Mouse (Mus musculus) hindbrain, postnatal 0 days (tissue): Measurements from ENCODE around the gene Sec24b. TPM values are rescaled to one million over a fixed set of nuclear protein-coding genes. Genes with fewer than 3 reads are reported as not detected.

ENCODE experiments used
- ATAC-seq: fragments of 200-750 bp; cut with Nextera tagmentation; 2 replicates; pipeline ENCODE4 v1.8.0; 2017; ENCODE audit warnings: mild to moderate bottlenecking, moderate TSS enrichment, moderate library complexity
- DNase-seq: peaks from one replicate; pipeline ENCODE4 v3.0.0-alpha.2; 2015; ENCODE audit warnings: low spot score
- H3K27ac ChIP-seq: fragments of 300-500 bp; sonication (generic); 2 replicates; pipeline ENCODE4 v1.5.1; 2014; ENCODE audit warnings: mild to moderate bottlenecking
- H3K27me3 ChIP-seq: fragments of 300-500 bp; sonication (generic); 2 replicates; pipeline ENCODE4 v1.6.1; 2014; ENCODE audit warnings: low read length, mixed read lengths; ENCODE audit not compliant: insufficient read depth
- H3K36me3 ChIP-seq: fragments of 300-500 bp; sonication (generic); 2 replicates; pipeline ENCODE4 v1.6.1; 2014; ENCODE audit warnings: low read length, mixed read lengths; ENCODE audit not compliant: insufficient read depth
- H3K4me1 ChIP-seq: fragments of 300-500 bp; sonication (generic); 2 replicates; pipeline ENCODE4 v1.6.1; 2014; ENCODE audit warnings: antibody characterized with exemption, low read length, mixed read lengths; ENCODE audit not compliant: insufficient read depth
- H3K4me2 ChIP-seq: fragments of 300-500 bp; sonication (generic); 2 replicates; pipeline ENCODE4 v1.6.1; 2014; ENCODE audit warnings: low read depth, mild to moderate bottlenecking, low read length, moderate library complexity, mixed read lengths
- H3K4me3 ChIP-seq: fragments of 300-500 bp; sonication (generic); 2 replicates; pipeline ENCODE4 v1.5.1; 2014; ENCODE audit warnings: low read length
- H3K9ac ChIP-seq: fragments of 300-500 bp; sonication (generic); replicated peaks from 2 replicates; pipeline ENCODE4 v1.6.1; 2014; ENCODE audit warnings: mild to moderate bottlenecking, low read length, moderate library complexity, mixed read lengths
- H3K9me3 ChIP-seq: fragments of 300-500 bp; sonication (generic); 2 replicates; pipeline ENCODE4 v1.6.1; 2016; ENCODE audit warnings: low read length, mixed read lengths
- CTCF ChIP-seq: IDR thresholded peaks from 2 replicates; pipeline ENCODE4 v1.5.1; 2016; ENCODE audit warnings: antibody characterized with exemption, control low read depth, low read depth
- WGBS: fragments of 180-500 bp; shearing (Covaris S2); extraction: QIAGEN DNeasy Blood & Tissue Kit; methylation state at CpG from one replicate; pipeline ENCODE4 v1.1.7; 2014; 5-methylcytosine and 5-hydroxymethylcytosine counted together
- polyA plus RNA-seq: library from polyadenylated mRNA; unstranded; fragments of >200 nt; fragmentation: Nextera tagmentation; extraction: Ambion mirVana; gene quantifications from 2 replicates; pipeline ENCODE4 v1.2.1, GENCODE M21; 2015
- total RNA-seq: library from RNA; depleted of rRNA; stranded (reverse); fragments of >200 nt; gene quantifications from 2 replicates; pipeline ENCODE4 v1.2.3, GENCODE M21; 2014

Sec24b gene
- total and polyA plus RNA-seq, 2 experiments from 2014 or later: 34.0 to 39.7 TPM

GRCm38 (mm10) chr3:130000926-130001325 is 60.4 kb downstream of the Sec24b start:
- Histone ChIP-seq H3K4me3 (no peak overlapping the region), H3K9ac (no peak overlapping the region), H3K9me3 (no peaks in the 10 kb centered on the region), H3K4me2 (no peak overlapping the region), H3K4me1 (no peaks in the 10 kb centered on the region), H3K27me3 (no peaks in the 10 kb centered on the region), H3K27ac (no peak overlapping the region), H3K36me3 (peaks cover 62% of the 10 kb centered on the region)
- ATAC-seq (no peak), DNase-seq (no peak)
- TF ChIP-seq CTCF: no peak
- 97% methylated on average over 11 of the region's 11 CpGs for WGBS

GRCm38 (mm10) chr3:129998526-129998925 is 62.8 kb downstream of the Sec24b start:
- TF ChIP-seq CTCF: no peak
- Histone ChIP-seq H3K27ac (no peak overlapping the region), H3K4me2 (no peak overlapping the region), H3K4me1 (no peaks in the 10 kb centered on the region), H3K4me3 (no peak overlapping the region), H3K9ac (no peak overlapping the region), H3K36me3 (peaks cover 61% of the 10 kb centered on the region), H3K9me3 (no peaks in the 10 kb centered on the region), H3K27me3 (no peaks in the 10 kb centered on the region)
- no peak for DNase-seq
- WGBS: 91% methylated on average over 6 of the region's 6 CpGs
- no peak for ATAC-seq

- H3K4me3 ChIP-seq: no peak overlapping the region
- H3K27ac ChIP-seq: no peak overlapping the region
- H3K4me2 ChIP-seq: no peak overlapping the region
- 79% methylated on average over 7 of the region's 7 CpGs for WGBS
- H3K36me3 ChIP-seq: peaks cover 63% of the 10 kb centered on the region
- TF ChIP-seq CTCF: no peak
- no peaks in the 10 kb centered on the region for H3K27me3 ChIP-seq
- no peak overlapping the region for H3K9ac ChIP-seq
- no peaks in the 10 kb centered on the region for H3K4me1 ChIP-seq
- ATAC-seq (no peak), DNase-seq (no peak)
- H3K9me3 ChIP-seq: no peaks in the 10 kb centered on the region
Measured at GRCm38 (mm10) chr3:129998001-129998400, 63.4 kb downstream of the Sec24b start.

GRCm38 (mm10) chr3:129997324-129997723 is 64.0 kb downstream of the Sec24b start:
- 91% methylated on average over 3 of the region's 3 CpGs for WGBS
- TF ChIP-seq CTCF: no peak
- DNase-seq: no peak
- Histone ChIP-seq H3K4me1 (no peaks in the 10 kb centered on the region), H3K36me3 (peaks cover 63% of the 10 kb centered on the region), H3K9ac (no peak overlapping the region), H3K27me3 (no peaks in the 10 kb centered on the region), H3K4me2 (no peak overlapping the region), H3K27ac (no peak overlapping the region), H3K9me3 (no peaks in the 10 kb centered on the region), H3K4me3 (no peak overlapping the region)
- no peak for ATAC-seq

GRCm38 (mm10) chr3:129987297-129987696 is 74.1 kb downstream of the Sec24b start:
- Histone ChIP-seq H3K36me3 (peaks cover 74% of the 10 kb centered on the region), H3K27me3 (no peaks in the 10 kb centered on the region), H3K9me3 (no peaks in the 10 kb centered on the region), H3K4me1 (no peaks in the 10 kb centered on the region), H3K27ac (no peak overlapping the region), H3K9ac (no peak overlapping the region), H3K4me2 (no peak overlapping the region), H3K4me3 (no peak overlapping the region)
- 96% methylated on average over 13 of the region's 13 CpGs for WGBS
- TF ChIP-seq CTCF: no peak
- no peak for DNase-seq
- no peak for ATAC-seq

GRCm38 (mm10) chr3:129985335-129985734 is 76.0 kb downstream of the Sec24b start:
- Histone ChIP-seq H3K4me3 (no peak overlapping the region), H3K27ac (no peak overlapping the region), H3K9ac (no peak overlapping the region), H3K36me3 (peaks cover 63% of the 10 kb centered on the region), H3K4me2 (no peak overlapping the region), H3K4me1 (no peaks in the 10 kb centered on the region), H3K27me3 (no peaks in the 10 kb centered on the region), H3K9me3 (no peaks in the 10 kb centered on the region)
- TF ChIP-seq CTCF: peak; percentile 36
- ATAC-seq (0 out of 2 replicates have a peak, but pooled peaks have one; percentile 12), DNase-seq (no peak)
- WGBS: 90% methylated on average over 4 of the region's 4 CpGs

GRCm38 (mm10) chr3:129984797-129985196 is 76.6 kb downstream of the Sec24b start:
- no peak overlapping the region for H3K4me3 ChIP-seq
- H3K36me3 ChIP-seq: peaks cover 57% of the 10 kb centered on the region
- H3K9ac ChIP-seq: no peak overlapping the region
- H3K9me3 ChIP-seq: no peaks in the 10 kb centered on the region
- no peak overlapping the region for H3K27ac ChIP-seq
- H3K4me2 ChIP-seq: no peak overlapping the region
- WGBS: 97% methylated on average over 5 of the region's 5 CpGs
- H3K4me1 ChIP-seq: no peaks in the 10 kb centered on the region
- TF ChIP-seq CTCF: no peak
- no peak for DNase-seq
- no peak for ATAC-seq
- H3K27me3 ChIP-seq: no peaks in the 10 kb centered on the region
